Mouse (Mus musculus) layer of hippocampus, postnatal 10 days (tissue): ENCODE measurements around the gene A4galt. TPM values are rescaled to one million over a fixed set of nuclear protein-coding genes. Genes with fewer than 3 reads are reported as not detected.
A peak's percentile ranks its signal among the peaks of the same experiment; 100 is the strongest.
"Not testable (repeated sequence)": the region's sequence is repeated elsewhere in the genome, so short reads cannot be mapped to it uniquely, and the experiment has no call there.

Source experiments
- DNase-seq, 2 experiments: peaks; one replicate each; pipeline ENCODE4 v3.0.0; 2021; ENCODE audit warnings: low spot score in 2 of 2
- long read RNA-seq: library from polyadenylated mRNA; stranded (forward); transcript quantifications from one replicate; pipeline ENCODE4 v2.0.0, GENCODE M21; 2023
- total RNA-seq, 2 experiments: library from RNA; stranded (reverse); gene quantifications; 2 replicates each; pipeline ENCODE4 v1.2.3; 2021

Gene A4galt
- total RNA-seq: 1 to 10 TPM; 3.0 to 5.0 TPM
- long read RNA-seq: 0 reads

DNA sequence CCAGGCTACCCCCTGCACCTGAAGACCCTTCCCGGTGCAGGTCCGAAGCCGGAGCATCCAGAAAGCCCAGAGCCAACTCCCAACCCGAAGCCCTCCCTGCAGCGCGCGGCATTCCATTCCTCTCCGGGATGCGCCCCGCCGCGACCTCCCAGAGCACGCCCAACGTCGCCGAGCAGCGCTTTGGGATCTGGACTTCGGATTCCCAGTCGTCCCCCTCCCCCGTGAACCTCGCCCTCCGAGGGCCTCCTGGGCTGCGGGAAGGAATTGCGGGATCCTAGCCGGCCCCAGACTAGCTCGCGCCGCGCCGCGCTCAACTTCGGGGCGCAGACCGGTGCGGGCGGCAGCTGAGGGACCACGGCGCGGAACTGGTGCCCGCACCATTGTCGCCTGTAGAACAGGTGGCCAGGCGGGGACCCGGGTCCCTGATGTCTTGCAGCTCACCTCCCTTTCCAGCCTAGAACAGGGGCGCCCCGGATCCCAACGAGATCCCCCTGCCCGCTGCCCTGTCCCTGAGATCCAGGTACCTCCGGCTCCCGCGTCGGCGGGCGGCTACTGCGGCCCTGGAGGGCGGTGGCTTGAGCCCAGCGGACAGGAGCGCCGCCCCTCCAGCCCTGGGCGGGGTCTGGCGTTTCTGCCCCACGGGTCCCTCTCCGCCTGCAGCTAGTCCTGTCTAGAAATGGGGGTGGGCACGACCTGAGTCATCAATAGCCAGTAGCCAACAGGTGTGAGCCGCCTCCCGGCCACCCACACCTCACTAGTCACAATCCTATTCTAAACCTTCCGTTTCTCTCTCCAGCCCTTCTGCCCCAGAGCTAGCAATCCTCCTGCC is at the start of gene A4galt:
A4galt (minus strand) TSS at position 599 of the 829 bp plus-strand sequence.
- DNase-seq: no peak

DNA sequence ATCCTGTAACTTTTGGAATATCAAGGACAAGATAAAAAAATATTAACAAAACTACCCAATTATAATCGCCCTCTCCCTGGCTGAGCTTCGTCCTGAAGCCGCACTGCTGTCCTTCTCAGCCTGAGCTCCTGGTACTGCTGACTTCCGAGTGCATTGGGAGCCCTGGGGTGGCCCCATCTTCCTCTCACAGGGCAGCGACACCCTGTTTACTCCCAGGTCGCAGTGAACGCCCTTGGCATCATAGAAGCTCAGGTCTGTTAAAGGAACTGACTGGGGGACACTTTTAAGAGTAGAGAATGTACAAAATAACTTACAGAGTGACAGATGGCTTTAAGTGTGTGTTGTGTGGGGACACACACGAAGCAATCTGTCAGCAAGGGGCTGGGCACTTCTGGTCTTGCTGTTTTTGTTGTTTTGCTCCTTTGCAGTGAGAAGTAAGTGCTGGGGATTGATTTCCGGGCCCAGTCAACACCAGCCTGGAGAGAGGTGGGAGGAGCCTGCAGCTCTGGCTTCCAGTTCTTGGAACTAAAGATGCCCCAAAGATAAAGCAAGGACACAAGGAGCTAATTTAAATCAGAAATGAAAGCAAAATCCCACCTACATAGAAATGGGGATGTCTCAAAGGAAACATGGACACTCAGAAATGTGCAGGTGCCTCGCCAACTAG is 48.5 kb upstream of the A4galt start:
- DNase-seq: no peak

- DNase-seq: no peak
Observed at GRCm38 (mm10) chr15:83299450-83299849, 47.9 kb upstream of the A4galt start.

- DNase-seq: no peak
Observed at GRCm38 (mm10) chr15:83298810-83299209, 47.2 kb upstream of the A4galt start.

DNA sequence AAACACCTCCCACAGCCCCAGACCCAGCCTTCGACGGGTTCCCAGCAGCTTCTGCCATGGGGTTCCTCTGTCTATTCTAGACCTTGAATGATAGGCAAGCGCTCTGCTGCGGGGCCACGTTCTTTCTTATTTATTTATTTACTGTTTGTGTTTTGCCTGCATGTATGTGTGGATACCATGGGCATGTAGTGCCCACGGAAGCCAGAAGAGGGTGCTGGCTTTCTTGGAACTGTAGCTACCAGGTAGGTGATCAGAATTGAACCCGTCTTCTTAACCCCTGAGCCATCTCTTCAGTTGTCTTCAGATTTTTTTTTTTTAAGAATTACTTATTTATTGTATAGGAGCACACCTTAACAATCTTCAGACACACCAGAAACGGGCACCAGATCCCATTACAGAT is 46.7 kb upstream of the A4galt start:
- no peak for DNase-seq

DNA sequence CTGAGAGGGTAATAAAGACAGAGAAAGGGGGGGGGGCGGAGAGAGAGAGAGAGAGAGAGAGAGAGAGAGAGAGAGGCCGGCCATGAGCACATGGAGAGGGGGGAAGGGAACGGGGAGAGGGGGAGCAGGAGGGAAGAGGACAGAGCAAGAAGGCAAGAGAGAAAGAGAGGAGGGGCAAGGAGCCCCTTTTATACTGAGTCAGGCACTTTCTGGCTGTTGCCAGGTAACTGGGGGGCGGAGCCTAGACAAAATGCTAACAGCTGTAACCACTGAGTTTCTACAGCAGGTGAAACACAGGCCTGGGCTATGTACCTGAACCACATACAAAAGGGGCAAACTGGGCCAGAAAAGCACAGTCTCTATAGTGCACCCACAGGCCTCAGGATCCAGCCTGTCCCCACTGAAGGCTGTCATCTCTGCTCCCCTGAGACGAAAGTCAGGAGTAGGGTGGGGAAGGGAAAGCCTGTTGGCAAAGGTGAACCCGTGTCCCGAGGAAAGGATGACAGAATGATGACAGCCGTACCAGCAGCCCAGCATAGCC is 45.3 kb upstream of the A4galt start:
- no peak for DNase-seq

- no peak for DNase-seq
Observed at GRCm38 (mm10) chr15:83296050-83296449, 44.5 kb upstream of the A4galt start.

DNA sequence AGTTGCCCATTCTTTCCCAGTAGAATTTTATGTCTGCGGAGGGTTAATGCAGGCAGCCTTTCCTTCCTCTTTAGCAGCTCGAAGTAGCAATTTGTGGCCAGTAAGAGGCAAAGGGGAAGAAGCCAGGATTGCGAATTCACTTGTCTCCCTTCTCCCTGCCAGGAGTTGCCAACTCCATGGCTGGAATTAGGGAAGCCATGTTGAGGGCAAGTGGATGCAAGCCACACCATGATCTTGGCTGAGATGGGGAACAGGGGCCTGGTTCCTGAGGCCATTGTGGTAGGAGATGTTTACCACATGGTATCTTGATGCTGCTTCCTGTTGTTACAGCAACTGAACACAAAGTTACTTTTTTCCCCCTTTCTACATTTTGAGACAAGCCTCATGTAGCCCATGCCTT is 43.4 kb upstream of the A4galt start:
- no peak for DNase-seq

DNA sequence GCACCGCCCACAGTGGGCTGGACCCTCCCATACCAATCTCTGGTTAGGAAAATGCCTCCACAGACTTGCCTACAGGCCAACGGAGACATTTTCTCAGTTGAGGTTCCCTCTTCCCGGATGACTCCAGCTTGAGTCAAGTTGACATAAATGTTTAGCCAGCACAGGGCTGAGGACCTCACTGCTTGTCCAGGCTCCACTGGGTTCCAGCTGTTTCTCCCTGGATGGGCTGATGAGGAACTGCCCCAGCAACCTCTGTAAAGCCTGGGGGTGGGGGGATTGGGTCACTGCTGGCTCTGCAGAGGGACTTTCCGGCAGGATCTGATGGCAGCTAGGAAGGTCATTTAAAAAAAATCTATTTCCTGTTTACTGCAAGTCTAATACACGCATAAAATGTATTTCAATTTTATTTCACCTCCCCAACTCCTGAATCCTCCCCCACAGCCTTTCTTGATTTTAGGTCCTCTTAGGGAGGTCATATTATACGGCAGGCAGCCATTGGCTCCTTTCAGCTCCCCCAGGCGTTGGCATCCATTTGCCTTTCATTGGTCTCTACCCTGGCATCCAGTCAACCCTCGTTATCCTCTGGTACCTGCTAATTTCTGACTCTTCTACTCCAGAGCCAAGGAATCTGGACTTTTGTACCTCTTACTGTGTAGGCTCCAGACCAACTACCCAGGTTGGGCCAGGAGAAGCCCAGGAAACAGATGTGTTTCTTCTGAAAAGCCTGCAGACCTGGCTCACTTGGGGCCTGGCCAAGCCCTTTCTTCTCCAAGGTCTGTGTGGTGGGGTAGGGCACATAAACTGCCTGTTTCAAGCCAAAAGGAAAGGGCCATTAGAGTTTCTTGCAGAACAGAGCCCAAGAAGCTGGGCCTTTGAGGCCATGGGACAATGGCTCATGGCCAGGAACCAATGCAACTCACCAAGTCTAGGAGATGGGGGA is 42.4 kb upstream of the A4galt start:
- peak in 1 of 2 experiments; percentile 42 for DNase-seq

- no peak for DNase-seq
Observed at GRCm38 (mm10) chr15:83293144-83293543, 41.6 kb upstream of the A4galt start.

GRCm38 (mm10) chr15:83292261-83293056 is 40.9 kb upstream of the A4galt start:
- no peak for DNase-seq

DNA sequence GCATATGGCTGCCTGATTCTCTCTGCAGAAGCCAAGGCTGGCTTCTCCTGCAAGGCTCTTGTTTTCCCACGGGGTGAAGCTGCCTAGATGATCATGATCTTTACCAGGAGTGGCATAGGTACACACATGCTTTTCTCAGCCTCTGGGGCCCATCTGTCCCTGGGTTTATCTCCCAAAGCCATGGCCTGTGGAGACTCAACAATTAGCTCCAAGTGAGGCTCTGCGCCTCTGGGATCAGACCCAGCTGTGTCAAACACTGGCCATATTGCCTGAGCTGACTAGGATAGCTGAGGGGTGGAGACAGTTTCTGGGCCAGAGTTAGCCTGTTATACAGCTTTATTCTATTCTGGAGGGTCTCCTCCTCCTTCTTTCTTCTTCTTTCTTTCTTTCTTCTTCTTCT is 39.3 kb upstream of the A4galt start:
- no peak for DNase-seq

GRCm38 (mm10) chr15:83284828-83285227 is 33.3 kb upstream of the A4galt start:
- DNase-seq: no peak

DNA sequence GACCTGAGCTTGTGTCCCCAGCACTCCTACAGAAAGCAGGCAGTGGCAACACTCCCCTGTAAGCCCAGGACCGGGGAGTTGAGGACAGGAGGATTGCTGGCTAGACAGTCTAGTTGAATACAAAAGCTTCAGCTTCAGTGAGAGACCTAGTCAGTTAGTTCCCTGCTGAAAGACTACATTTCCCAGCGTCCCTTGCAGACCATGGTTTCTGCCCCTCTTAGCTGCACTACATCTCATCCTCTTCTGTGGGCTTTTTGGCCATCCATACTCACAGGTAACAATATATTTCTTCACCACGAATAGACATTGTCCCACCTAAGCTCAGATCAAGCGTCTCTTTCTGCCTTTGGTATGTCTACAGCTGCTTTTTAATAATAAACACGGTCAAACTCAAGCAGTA is 30.8 kb upstream of the A4galt start:
- no peak for DNase-seq

DNA sequence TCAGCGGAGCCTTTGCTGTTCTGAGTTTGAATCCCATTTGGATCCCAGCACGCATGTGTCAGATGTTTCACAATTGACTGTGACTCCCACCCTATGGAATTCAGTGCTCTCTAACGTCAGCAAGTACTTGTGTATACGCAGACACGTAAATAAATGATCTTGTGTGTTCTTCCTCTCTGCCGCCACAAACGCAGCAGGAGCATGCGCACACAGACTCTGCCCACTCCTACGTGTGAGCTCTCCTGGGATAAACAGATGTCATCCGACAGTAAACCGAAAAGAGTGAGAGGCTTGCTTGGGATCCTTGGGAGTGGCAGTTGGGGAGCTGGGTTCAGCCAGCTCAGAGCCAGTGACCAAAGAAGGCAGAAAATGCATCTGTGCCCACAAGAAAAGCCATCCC is 29.7 kb upstream of the A4galt start:
- peak in 1 of 2 experiments; percentile 9 for DNase-seq

DNA sequence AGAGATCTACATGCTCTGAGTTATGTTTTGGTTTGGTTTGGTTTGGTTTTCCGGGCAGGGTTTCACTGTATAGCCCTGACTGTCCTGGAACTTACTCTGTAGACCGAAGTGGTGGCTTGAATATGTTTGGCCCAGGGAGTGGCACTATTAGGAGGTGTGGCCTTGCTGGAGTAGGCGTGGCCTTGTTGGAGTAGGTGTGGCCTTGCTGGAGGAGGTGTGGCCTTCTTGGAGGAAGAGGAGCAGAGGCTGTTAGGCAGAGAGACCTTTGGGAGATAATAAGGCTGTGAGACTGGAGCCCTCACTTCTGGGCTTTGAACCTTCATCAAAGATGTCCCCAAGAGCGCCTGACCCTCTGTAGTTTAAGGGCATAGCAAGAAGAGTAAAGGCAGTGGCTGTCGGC is 27.0 kb upstream of the A4galt start:
- no peak for DNase-seq

- DNase-seq: no peak
Observed at GRCm38 (mm10) chr15:83277451-83277850, 25.9 kb upstream of the A4galt start.

GRCm38 (mm10) chr15:83274237-83274636 is 22.7 kb upstream of the A4galt start:
- not testable (repeated sequence) for DNase-seq

- DNase-seq: no peak
Observed at GRCm38 (mm10) chr15:83273017-83273416, 21.4 kb upstream of the A4galt start.

GRCm38 (mm10) chr15:83271221-83271620 is 19.6 kb upstream of the A4galt start:
- DNase-seq: not testable (repeated sequence)
